Mouse (Mus musculus): ENCODE measurements at regions not wholly inside any gene's neighbourhood (a gene's known extent, or its start where the extent isn't known, plus 50 kb on each side); places are given as distances from the start of the nearest gene placed in this dataset.

DNA sequence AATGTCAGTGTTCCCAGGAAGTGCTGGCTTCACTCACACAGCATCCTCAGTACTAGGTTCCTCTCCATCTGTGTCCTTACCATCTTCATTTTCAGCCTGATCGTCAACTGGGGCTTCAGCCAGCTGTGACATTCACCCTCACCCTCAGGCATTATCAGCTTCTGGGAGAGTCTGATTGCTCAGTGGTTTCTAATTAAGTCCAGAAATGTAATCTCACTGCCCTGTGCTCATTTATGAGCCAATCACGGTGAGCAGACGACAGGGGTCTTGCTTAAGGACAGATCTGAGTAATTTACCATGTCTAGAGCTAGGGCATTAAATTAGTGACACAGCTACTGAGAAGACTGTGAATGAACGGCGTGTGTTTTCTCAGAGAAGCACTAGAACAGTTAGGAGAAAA lies 260.8 kb downstream of the Tle4 start:
- in situ Hi-C loops (cut with MboI, MseI), result no loop called here

GRCm38 (mm10) chr19:14340759-14341158 lies 257.1 kb downstream of the Tle4 start:
- in situ Hi-C loops (cut with MboI, MseI), result no loop called here

- in situ Hi-C loops (cut with MboI, MseI), result no loop called here
Observed at GRCm38 (mm10) chr19:14343890-14344289, 254.0 kb downstream of the Tle4 start.

GRCm38 (mm10) chr19:14344467-14344866 lies 253.4 kb downstream of the Tle4 start:
- in situ Hi-C loops (cut with MboI, MseI), result no loop called here

- in situ Hi-C loops (cut with MboI, MseI), result no loop called here
Observed at GRCm38 (mm10) chr19:14347026-14347425, 250.8 kb downstream of the Tle4 start.

DNA sequence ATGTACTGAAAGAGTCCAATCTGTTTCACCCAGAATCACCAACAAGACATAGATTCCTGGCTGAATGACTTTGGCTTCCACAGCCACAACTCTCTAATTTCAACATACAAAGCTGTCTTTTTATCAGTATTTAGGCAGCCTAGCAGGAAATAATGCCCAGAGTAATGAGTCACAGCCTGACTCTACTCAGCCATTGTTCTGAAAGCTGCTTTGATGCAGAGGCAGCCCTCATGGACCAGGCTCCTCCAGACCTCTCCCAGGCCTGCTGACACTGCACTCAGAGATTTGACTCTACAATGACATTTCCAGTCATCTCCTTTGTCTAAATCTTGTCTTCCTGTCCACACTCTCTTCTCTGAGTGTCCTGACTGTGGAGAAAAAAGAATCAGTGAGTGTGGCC lies 250.4 kb downstream of the Tle4 start:
- in situ Hi-C loops (cut with MboI, MseI), result no loop called here

GRCm38 (mm10) chr19:14349753-14350152 lies 248.1 kb downstream of the Tle4 start:
- in situ Hi-C loops (cut with MboI, MseI), result no loop called here

- in situ Hi-C loops (cut with MboI, MseI), result no loop called here
Observed at GRCm38 (mm10) chr19:14351728-14352340, 246.0 kb downstream of the Tle4 start.

- in situ Hi-C loops (cut with MboI, MseI), result no loop called here
Observed at GRCm38 (mm10) chr19:14352551-14352950, 245.3 kb downstream of the Tle4 start.

DNA sequence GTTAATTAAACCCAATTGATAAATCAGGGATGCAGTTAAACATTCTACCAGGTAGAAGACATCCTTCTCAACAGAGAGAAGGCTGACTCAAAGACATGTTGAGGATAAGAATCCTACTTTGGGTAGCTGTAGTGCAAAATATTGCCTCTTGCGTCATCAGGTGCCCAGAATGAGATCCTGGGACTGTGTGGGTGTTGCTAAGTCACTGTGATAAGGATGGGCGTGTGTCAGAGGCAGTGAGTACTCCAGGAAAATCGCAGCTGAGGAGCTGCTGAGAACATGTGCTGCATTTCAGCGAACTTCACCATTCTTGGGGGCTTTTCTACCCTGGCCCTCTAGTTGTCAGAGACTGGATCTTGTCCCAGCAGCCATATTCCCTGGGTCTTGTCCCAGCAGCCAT lies 244.7 kb downstream of the Tle4 start:
- in situ Hi-C loops (cut with MboI, MseI), result no loop called here

GRCm38 (mm10) chr19:14355128-14355527 lies 242.7 kb downstream of the Tle4 start:
- in situ Hi-C loops (cut with MboI, MseI), result no loop called here

GRCm38 (mm10) chr19:14355946-14356345 lies 241.9 kb downstream of the Tle4 start:
- in situ Hi-C loops (cut with MboI, MseI), result no loop called here

- in situ Hi-C loops (cut with MboI, MseI), result loop anchor here in 1 of 2 experiments (10.0 kb wide), 1 partner anchor 674 kb away; no protein-coding TSS in a partner anchor
Observed at GRCm38 (mm10) chr19:14360611-14361010, 237.2 kb downstream of the Tle4 start.

- in situ Hi-C loops (cut with MboI, MseI), result loop anchor here in 1 of 2 experiments (10.0 kb wide), 1 partner anchor 666 kb away; no protein-coding TSS in a partner anchor
Observed at GRCm38 (mm10) chr19:14369098-14369604, 228.7 kb downstream of the Tle4 start.

GRCm38 (mm10) chr19:14371360-14371759 lies 226.5 kb downstream of the Tle4 start:
- in situ Hi-C loops (cut with MboI, MseI), result no loop called here

DNA sequence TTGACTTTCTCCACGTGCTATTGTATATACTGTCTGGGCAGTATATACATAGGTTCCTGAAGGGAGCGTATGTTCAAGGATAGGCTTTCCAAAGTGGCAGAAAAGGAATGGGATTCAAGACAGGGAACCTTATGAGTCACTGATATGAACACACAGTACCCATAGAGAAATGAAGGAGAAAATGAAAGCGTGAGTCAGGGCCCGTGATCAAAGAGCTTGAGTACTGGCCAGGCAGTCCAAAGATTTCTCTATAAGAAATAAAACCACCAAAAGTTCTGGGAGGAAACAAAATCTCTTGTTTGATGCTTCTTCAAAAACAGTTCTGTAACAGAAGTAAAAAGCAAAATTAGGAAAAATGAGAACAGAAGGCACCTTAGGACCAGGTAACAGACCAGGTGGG lies 223.9 kb downstream of the Tle4 start:
- in situ Hi-C loops (cut with MboI, MseI), result no loop called here

DNA sequence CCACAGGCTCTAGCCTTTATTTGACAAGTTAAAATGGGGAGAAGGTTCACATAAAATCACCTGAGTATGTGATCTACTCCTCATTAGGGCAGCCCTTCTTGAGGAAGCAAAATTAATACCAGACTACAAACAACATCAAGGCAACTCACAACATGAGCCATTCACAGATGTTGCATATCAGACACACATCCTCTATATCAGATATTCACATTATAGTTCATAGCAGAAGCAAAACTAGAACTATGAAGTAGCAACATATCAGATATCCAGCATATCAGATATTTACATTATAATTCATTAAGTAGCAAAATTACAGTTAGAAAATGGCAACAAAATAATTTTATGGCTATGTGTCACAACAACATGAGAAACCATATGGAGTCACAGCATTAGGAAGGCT lies 217.0 kb downstream of the Tle4 start:
- in situ Hi-C loops (cut with MboI, MseI), result loop anchor here in 1 of 2 experiments (10.0 to 25.0 kb wide), 2 partner anchors 304 to 656 kb away; no protein-coding TSS in a partner anchor

- in situ Hi-C loops (cut with MboI, MseI), result loop anchor here in 1 of 2 experiments (10.0 to 25.0 kb wide), 2 partner anchors 297 to 650 kb away; no protein-coding TSS in a partner anchor
Observed at GRCm38 (mm10) chr19:14387796-14388195, 210.1 kb downstream of the Tle4 start.

- in situ Hi-C loops (cut with MboI, MseI), result loop anchor here in 1 of 2 experiments (10.0 to 25.0 kb wide), 2 partner anchors 296 to 649 kb away; no protein-coding TSS in a partner anchor
Observed at GRCm38 (mm10) chr19:14388539-14388938, 209.3 kb downstream of the Tle4 start.

- in situ Hi-C loops (cut with MboI, MseI), result loop anchor here in 1 of 2 experiments (10.0 to 25.0 kb wide), 2 partner anchors 295 to 647 kb away; no protein-coding TSS in a partner anchor
Observed at GRCm38 (mm10) chr19:14389881-14390837, 207.7 kb downstream of the Tle4 start.

DNA sequence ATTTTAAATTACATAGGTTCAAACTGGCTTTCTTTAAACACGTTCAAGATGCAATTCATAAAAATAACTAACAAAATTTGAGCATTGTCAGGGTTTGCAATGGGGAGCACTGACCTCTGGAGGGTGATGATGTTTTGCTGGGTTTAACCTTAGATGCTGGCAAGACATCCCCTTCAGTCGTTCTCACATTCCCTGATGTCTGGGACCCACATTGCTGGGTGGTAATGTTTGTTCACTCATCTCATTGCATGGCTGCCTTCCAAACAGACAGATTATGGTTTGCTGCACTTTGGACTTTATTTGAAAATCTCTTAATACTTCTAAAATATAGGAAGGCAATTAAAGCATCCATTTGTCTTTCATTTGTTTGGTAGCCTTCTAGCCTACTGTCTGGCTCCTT lies 206.9 kb downstream of the Tle4 start:
- in situ Hi-C loops (cut with MboI, MseI), result loop anchor here in 1 of 2 experiments (25.0 kb wide), 1 partner anchor 646 kb away; no protein-coding TSS in a partner anchor
